30 mouse cellular contexts compared by ENCODE assay signal in the genomic region with DNA sequence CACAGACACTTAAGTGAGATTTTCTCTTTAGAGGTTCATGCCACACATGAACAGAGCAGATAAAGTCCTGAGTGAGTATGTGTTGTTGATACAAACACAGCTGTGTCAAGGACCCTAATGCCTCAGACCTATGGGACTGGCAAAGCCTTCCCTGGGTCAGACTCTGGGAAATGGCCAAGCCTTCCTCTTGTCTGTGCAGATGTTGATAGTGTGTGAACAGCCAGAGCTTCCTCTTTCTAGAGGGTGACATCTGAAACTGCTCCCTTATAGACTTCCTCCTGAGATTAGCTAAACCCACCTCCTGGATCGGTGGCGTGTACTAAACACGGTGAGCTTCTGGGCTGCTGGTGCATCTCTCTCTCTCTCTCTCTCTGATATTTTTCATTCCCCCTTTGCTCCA. TPM values are rescaled to one million over a fixed set of nuclear protein-coding genes. Genes with fewer than 3 reads are reported as not detected.
DNase-seq lines count a peak whose midpoint lies in the region; ATAC-seq and TF ChIP-seq lines count a peak whose summit lies in the region.
"Had no signal": no experiment of that assay in that cellular context is flagged by ENCODE, and none has a peak within 500 bp of the region (broad histone marks: within the 10 kb centered on the region; RNA-seq: fewer than 3 reads in every experiment).

No protein-coding gene starts in this region.

- TF ChIP-seq RAD21 in CH12.LX (IDR thresholded peaks at IDR 0.05; ENCODE audit: low read depth, low read length), result no peak

- H3K9me3 ChIP-seq in liver, embryonic 16.5 days (replicated peaks; ENCODE audit: control insufficient read depth, low read length), result no peaks in the 10 kb centered on the region
- no peaks in the 10 kb centered on the region for H3K9me3 ChIP-seq in liver, embryonic 12.5 days (replicated peaks)
- H3K9me3 ChIP-seq in CH12.LX (replicated peaks; ENCODE audit: low read length), result no peaks in the 10 kb centered on the region
- H3K9me3 ChIP-seq in hindbrain, embryonic 16.5 days (ENCODE audit: control insufficient read depth, low read length), result no peaks in the 10 kb centered on the region
- no peaks in the 10 kb centered on the region for H3K9me3 ChIP-seq in embryonic facial prominence, embryonic 10.5 days
- H3K9me3 ChIP-seq: embryonic facial prominence, embryonic 13.5 days; heart, embryonic 10.5 days; heart, embryonic 15.5 days; hindbrain, embryonic 12.5 days; midbrain, embryonic 13.5 days; neural tube, embryonic 15.5 days had no signal

- no peak for TF ChIP-seq CTCF in CH12.LX (conservative IDR thresholded peaks at IDR 0.05 in 1 of 2, IDR thresholded peaks at IDR 0.05 in 1 of 2; ENCODE audit: low read depth in 2 of 2, low read length in 2 of 2)

- 5% methylated on average over 3 of the region's 3 CpGs for WGBS in liver, embryonic 16.5 days (ENCODE audit: insufficient replicate concordance)
- 5% methylated on average over 3 of the region's 3 CpGs for WGBS in liver, embryonic 12.5 days (ENCODE audit: insufficient replicate concordance)
- WGBS in hindbrain, embryonic 16.5 days, result 72% methylated on average over 3 of the region's 3 CpGs
- WGBS in embryonic facial prominence, embryonic 10.5 days, result 58% methylated on average over 3 of the region's 3 CpGs

- 0 out of 2 replicates have a peak, but pooled peaks have one; percentile 24 for ATAC-seq in liver, embryonic 16.5 days (ENCODE audit: low read depth)
- ATAC-seq in liver, embryonic 12.5 days, result no peak
- ATAC-seq in common myeloid progenitor, adult 5-6 weeks (replicated peaks; ENCODE audit: low read depth, poor library complexity, severe bottlenecking), result peak; percentile 99
- peak; percentile 95 for ATAC-seq in megakaryocyte progenitor cell, adult 5-6 weeks (replicated peaks; ENCODE audit: poor library complexity)
- ATAC-seq in hindbrain, embryonic 16.5 days, result no peak
- ATAC-seq: forebrain, embryonic 16.5 days; intestine, embryonic 16.5 days; midbrain, embryonic 13.5 days had no signal

- in situ Hi-C loops in CH12.LX (cut with MboI; ENCODE audit: low pct_ligation_motif_present, low pct_unique_long_range_greater_than_20kb, low sequenced_read_pairs), result no loop called here

- H3K4me2 ChIP-seq in liver, embryonic 16.5 days (ENCODE audit: low read depth, low read length), result no peak overlapping the region
- H3K4me2 ChIP-seq in liver, embryonic 12.5 days, result no peak overlapping the region
- no peak overlapping the region for H3K4me2 ChIP-seq in CH12.LX (ENCODE audit: insufficient read depth, low read depth, poor library complexity, severe bottlenecking)
- H3K4me2 ChIP-seq in hindbrain, embryonic 16.5 days (ENCODE audit: low read length), result no peak overlapping the region
- H3K4me2 ChIP-seq: embryonic facial prominence, embryonic 13.5 days; heart, embryonic 15.5 days; hindbrain, embryonic 12.5 days; midbrain, embryonic 13.5 days; neural tube, embryonic 15.5 days had no signal

- TF ChIP-seq POLR2A in CH12.LX (IDR thresholded peaks at IDR 0.05; ENCODE audit: low read depth, low read length), result no peak

- no peaks in the 10 kb centered on the region for H3K79me2 ChIP-seq in CH12.LX (replicated peaks; ENCODE audit: control insufficient read depth, extremely low read depth, insufficient read depth, poor library complexity, severe bottlenecking)

- no peak overlapping the region for H3K4me3 ChIP-seq in liver, embryonic 16.5 days (ENCODE audit: low read depth, low read length)
- no peak overlapping the region for H3K4me3 ChIP-seq in liver, embryonic 12.5 days
- H3K4me3 ChIP-seq in CH12.LX (replicated peaks in 1 of 3; ENCODE audit: low read depth in 2 of 3, low read length in 2 of 3, poor library complexity in 1 of 3), result no peak overlapping the region
- H3K4me3 ChIP-seq in hindbrain, embryonic 16.5 days (ENCODE audit: low read length), result no peak overlapping the region
- H3K4me3 ChIP-seq in embryonic facial prominence, embryonic 10.5 days, result no peak overlapping the region
- H3K4me3 ChIP-seq: embryonic facial prominence, embryonic 13.5 days; erythroblast, embryonic 14.5 days; heart, embryonic 10.5 days; heart, embryonic 15.5 days; hindbrain, embryonic 12.5 days; midbrain, embryonic 13.5 days; neural tube, embryonic 15.5 days had no signal

- dilution Hi-C loops in CH12.LX (cut with MboI; ENCODE audit: extremely low pct_ligation_motif_present, extremely low pct_unique_long_range_greater_than_20kb, low sequenced_read_pairs), result no loop called here

- intact Hi-C loops in left cerebral cortex, postnatal 36 days (cut with DNase I), result no loop called here

- H3K27me3 ChIP-seq in liver, embryonic 16.5 days (ENCODE audit: control insufficient read depth, insufficient read depth, low read depth, low read length), result no peaks in the 10 kb centered on the region
- peaks cover 12% of the 10 kb centered on the region; the same call in 1 of the 2 replicates for H3K27me3 ChIP-seq in liver, embryonic 12.5 days (replicated peaks)
- no peaks in the 10 kb centered on the region for H3K27me3 ChIP-seq in CH12.LX (replicated peaks)
- H3K27me3 ChIP-seq in hindbrain, embryonic 16.5 days (replicated peaks; ENCODE audit: control insufficient read depth, insufficient read depth, low read length), result no peaks in the 10 kb centered on the region
- H3K27me3 ChIP-seq in embryonic facial prominence, embryonic 10.5 days (replicated peaks; ENCODE audit: low read depth, poor library complexity, severe bottlenecking), result no peaks in the 10 kb centered on the region
- H3K27me3 ChIP-seq: heart, embryonic 15.5 days; hindbrain, embryonic 12.5 days; midbrain, embryonic 13.5 days; neural tube, embryonic 15.5 days had no signal

- peak; percentile 51 for DNase-seq in CH12.LX (ENCODE audit: extremely low read depth)
- DNase-seq in left cerebral cortex, postnatal 36 days (ENCODE audit: low spot score in 2 of 2), result no peak
- no peak for DNase-seq in embryonic facial prominence, embryonic 10.5 days (ENCODE audit: low spot score)
- DNase-seq: adrenal gland, postnatal 25 days; cerebellum, adult 2 months; cerebellum, postnatal 25 days; embryo, embryonic 11 days; kidney, adult 8-10 months; kidney, postnatal 4 days; liver; lung, adult 18-20 months; lung, postnatal 10 days; retina, postnatal 1 day; right cerebral cortex, postnatal 14 days; thymus, postnatal 14 days had no signal

- H3K36me3 ChIP-seq in liver, embryonic 16.5 days (ENCODE audit: control insufficient read depth, insufficient read depth), result no peaks in the 10 kb centered on the region
- H3K36me3 ChIP-seq in liver, embryonic 12.5 days, result no peaks in the 10 kb centered on the region
- no peaks in the 10 kb centered on the region for H3K36me3 ChIP-seq in CH12.LX (replicated peaks in 1 of 2; ENCODE audit: control insufficient read depth in 1 of 2, insufficient read depth in 1 of 2, low read length in 1 of 2)
- no peaks in the 10 kb centered on the region for H3K36me3 ChIP-seq in hindbrain, embryonic 16.5 days (ENCODE audit: control insufficient read depth, insufficient read depth, low read length)
- no peaks in the 10 kb centered on the region for H3K36me3 ChIP-seq in embryonic facial prominence, embryonic 10.5 days (replicated peaks)
- H3K36me3 ChIP-seq: embryonic facial prominence, embryonic 13.5 days; heart, embryonic 10.5 days; heart, embryonic 15.5 days; hindbrain, embryonic 12.5 days; midbrain, embryonic 13.5 days; neural tube, embryonic 15.5 days had no signal

- TF ChIP-seq EP300 in CH12.LX (IDR thresholded peaks at IDR 0.05; ENCODE audit: low read length), result no peak

- no peak overlapping the region for H3K9ac ChIP-seq in liver, embryonic 16.5 days (ENCODE audit: low read depth, low read length)
- no peak overlapping the region for H3K9ac ChIP-seq in liver, embryonic 12.5 days
- no peak overlapping the region for H3K9ac ChIP-seq in CH12.LX (ENCODE audit: insufficient read depth, low read depth)
- H3K9ac ChIP-seq in hindbrain, embryonic 16.5 days (ENCODE audit: low read depth, low read length), result no peak overlapping the region
- H3K9ac ChIP-seq: embryonic facial prominence, embryonic 13.5 days; heart, embryonic 15.5 days; hindbrain, embryonic 12.5 days; midbrain, embryonic 13.5 days; neural tube, embryonic 15.5 days had no signal

- H3K4me1 ChIP-seq in liver, embryonic 16.5 days (ENCODE audit: control insufficient read depth, low read depth, low read length), result no peaks in the 10 kb centered on the region
- H3K4me1 ChIP-seq in liver, embryonic 12.5 days, result no peaks in the 10 kb centered on the region
- peaks cover 0 to 15% of the 10 kb centered on the region in 2 experiments; a peak in 2 of 4 replicates for H3K4me1 ChIP-seq in CH12.LX (ENCODE audit: control insufficient read depth in 1 of 2, insufficient read depth in 2 of 2)
- no peaks in the 10 kb centered on the region for H3K4me1 ChIP-seq in hindbrain, embryonic 16.5 days (ENCODE audit: control insufficient read depth, insufficient read depth, low read depth, low read length)
- H3K4me1 ChIP-seq in embryonic facial prominence, embryonic 10.5 days, result peaks cover 2% of the 10 kb centered on the region; the same call in 1 of the 2 replicates
- H3K4me1 ChIP-seq: embryonic facial prominence, embryonic 13.5 days; hindbrain, embryonic 12.5 days; midbrain, embryonic 13.5 days; neural tube, embryonic 15.5 days had no signal

- no peak overlapping the region for H3K27ac ChIP-seq in liver, embryonic 16.5 days (ENCODE audit: low read length)
- no peak overlapping the region for H3K27ac ChIP-seq in liver, embryonic 12.5 days
- H3K27ac ChIP-seq in CH12.LX (ENCODE audit: insufficient read depth, low read depth), result no peak overlapping the region
- no peak overlapping the region for H3K27ac ChIP-seq in hindbrain, embryonic 16.5 days (ENCODE audit: low read depth, low read length)
- no peak overlapping the region for H3K27ac ChIP-seq in embryonic facial prominence, embryonic 10.5 days (replicated peaks)
- H3K27ac ChIP-seq: embryonic facial prominence, embryonic 13.5 days; heart, embryonic 10.5 days; heart, embryonic 15.5 days; hindbrain, embryonic 12.5 days; kidney, postnatal 0 days; midbrain, embryonic 13.5 days; neural tube, embryonic 15.5 days had no signal

TF ChIP-seq in CH12.LX, 34 proteins besides CTCF, POLR2A, EP300 and RAD21 (continues in another document):
- TF ChIP-seq ZMIZ1 (IDR thresholded peaks at IDR 0.05; ENCODE audit: low read depth, low read length), result no peak
- TF ChIP-seq IRF4 (IDR thresholded peaks at IDR 0.05; ENCODE audit: low read depth, low read length), result no peak

RNA-seq across cellular contexts. Expression of a gene that starts 8.2 kb away (rescaled TPM):
- polyA plus RNA-seq in liver, embryonic 16.5 days (2015; fragmentation: Nextera tagmentation; extraction: Ambion mirVana), result 0.39 and 0.91 TPM in 2 replicates
- 0.13 and 0.49 TPM in 2 replicates for polyA plus RNA-seq in liver, embryonic 12.5 days (2016; fragmentation: Nextera tagmentation; extraction: Ambion mirVana)
- 0.04 TPM in 1 of 2 replicates, not detected in the other for total RNA-seq in CH12.LX (2012; rRNA removed)
- not detected in 2 replicates for total RNA-seq in CH12.LX (2014; rRNA removed)
- not detected in 2 replicates for polyA plus RNA-seq in CH12.LX (2012; ENCODE audit: insufficient read length, low read depth)
- not detected in 2 replicates for total RNA-seq in common myeloid progenitor, adult 5-6 weeks (2017)
- not detected in 2 replicates for total RNA-seq in megakaryocyte progenitor cell, adult 5-6 weeks (2015)
- total RNA-seq in megakaryocyte progenitor cell, adult 5-6 weeks (2017), result 0.37 TPM in 1 of 2 replicates, not detected in the other
- 11.7 and 12.2 TPM in 2 replicates for polyA plus RNA-seq in hindbrain, embryonic 16.5 days (2015; fragmentation: Nextera tagmentation; extraction: Ambion mirVana)
- 100 to 1,000 TPM; 151 to 154 TPM for total RNA-seq in left cerebral cortex, postnatal 36 days (2021)
- 4.3 and 5.1 TPM in 2 replicates for polyA plus RNA-seq in embryonic facial prominence, embryonic 10.5 days (2016; fragmentation: Nextera tagmentation; extraction: Ambion mirVana)
- polyA plus RNA-seq: erythroblast, embryonic 14.5 days had no signal

Comparison
In these comparisons a context has a peak if more than half of its experiments do, and no peak if none do; other contexts are left out.
1. ATAC-seq: peak in liver, embryonic 16.5 days (single experiment), common myeloid progenitor, adult 5-6 weeks (single experiment) and megakaryocyte progenitor cell, adult 5-6 weeks (single experiment); none in liver, embryonic 12.5 days (single experiment) and hindbrain, embryonic 16.5 days (single experiment).